Mouse (Mus musculus): ENCODE measurements around the gene Gm10037.
"Not testable (repeated sequence)": the region's sequence is repeated elsewhere in the genome, so short reads cannot be mapped to it uniquely, and the experiment has no call there.

Gene Gm10037

DNA sequence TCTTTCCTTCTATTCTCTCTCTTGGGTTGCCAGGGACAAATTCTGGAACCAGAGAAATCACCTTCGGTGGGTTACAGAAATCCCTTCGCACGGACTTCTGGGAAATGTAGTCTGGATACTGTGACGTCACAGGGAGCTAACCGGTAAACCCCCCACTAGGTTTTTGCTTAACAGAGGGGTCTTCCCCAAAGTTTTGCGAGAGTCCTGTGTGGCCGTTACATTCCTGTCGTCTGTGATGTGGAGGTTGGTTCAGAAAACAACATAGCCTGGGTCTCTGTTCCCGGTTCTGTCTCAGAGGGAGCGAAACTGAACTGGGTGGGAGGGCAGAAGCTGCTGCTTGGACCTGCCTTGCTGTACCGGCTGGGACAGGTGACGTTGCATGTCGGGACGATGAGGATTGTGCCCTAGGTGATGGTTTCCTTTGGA, at the start of gene Gm10037:
Gene Gm10037 (plus strand): TSS at position 196 of the 426 bp plus-strand sequence.
- DNase-seq (ENCODE audit: low spot score): peak; percentile 49

DNA sequence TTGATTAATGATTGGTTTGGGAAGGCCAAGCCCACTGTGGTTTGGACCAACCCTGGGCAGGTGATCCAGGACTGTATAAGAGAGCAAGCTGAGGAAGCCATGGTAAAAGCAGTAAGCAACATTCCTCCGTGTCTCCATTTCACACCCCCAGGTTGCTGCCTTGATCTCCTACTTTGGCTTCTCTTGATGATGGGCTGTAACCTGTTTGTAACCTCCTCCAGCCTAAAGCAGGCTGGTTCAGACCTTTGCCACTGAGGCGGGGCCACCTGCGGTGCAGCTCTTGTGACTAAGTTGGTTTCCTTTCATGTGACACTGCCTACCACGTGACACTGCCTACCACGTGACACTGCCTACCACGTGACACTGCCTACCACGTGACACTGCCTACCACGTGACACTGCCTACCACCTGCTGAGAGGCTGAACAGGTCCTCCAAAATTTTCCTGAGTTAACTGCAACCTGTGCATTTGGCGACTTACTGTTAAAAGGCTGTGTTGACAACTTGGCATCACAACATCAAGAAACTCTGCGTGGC, 38.9 kb upstream of the Gm10037 start:
- DNase-seq (ENCODE audit: low spot score): no peak

DNA sequence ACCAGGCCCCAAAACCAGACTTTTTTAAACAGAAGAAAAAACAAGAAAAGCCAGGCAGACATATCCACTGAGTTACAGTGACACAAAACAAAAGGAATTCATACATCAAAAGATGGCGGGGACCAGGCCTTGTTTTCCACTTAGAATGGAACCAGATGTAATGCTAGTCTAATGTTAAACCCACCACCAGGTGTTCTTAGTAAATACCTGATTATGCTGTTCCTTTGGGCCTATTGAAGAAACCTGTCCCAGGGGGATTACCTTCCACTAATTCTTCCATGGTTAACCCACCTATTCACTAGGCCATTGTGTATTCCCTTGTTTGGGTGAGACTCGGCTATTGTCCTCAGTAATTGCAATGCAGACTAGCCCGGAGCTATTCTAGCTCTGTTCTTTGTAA, 32.3 kb upstream of the Gm10037 start:
- no peak for DNase-seq (ENCODE audit: low spot score)

DNA sequence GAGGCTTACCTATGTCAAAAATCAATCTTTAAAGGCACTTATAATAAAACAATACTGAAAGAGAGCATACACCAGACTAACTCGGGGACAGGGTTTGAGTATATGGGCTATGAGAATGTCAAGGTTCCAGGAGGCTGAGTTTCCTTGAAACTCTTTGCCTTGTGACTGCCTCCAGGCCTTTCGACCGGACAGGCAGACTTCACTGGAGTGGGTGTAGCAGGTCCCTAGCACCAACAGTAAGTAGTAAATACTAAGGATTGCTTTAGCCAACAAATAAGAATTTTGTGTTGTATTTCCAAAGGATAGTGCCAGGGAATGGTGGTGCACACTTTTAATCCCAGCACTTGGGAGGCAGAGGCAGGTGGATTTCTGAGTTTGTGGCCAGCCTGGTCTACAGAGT, 31.8 kb upstream of the Gm10037 start:
- DNase-seq (ENCODE audit: low spot score): not testable (repeated sequence)

DNA sequence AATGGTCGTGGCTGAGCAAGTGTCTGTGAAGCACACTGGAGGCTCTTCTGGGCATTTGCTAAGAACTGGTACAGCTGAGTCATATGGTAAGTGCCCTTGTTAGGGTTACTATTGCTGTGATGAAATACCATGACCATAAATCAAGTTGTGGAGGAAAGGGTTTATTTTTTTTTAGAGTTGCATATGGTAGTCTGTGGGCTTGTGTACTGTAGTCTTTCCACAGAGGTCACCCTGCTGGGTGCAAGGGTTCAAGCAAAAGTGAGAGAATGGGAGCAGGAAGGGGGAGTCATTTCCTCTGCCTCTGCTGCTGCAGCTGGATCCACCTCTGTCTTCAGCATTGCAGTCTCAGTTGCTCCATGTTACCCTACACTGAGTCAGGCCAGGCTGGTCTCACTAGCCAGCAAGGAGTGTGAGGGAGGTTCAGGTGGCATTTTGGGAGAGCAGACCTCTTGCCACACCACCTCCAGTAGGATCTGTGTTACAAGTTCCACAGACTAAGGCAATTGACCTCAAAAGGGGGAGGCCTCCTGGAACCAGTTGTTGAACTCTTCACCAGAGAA, 19.2 kb upstream of the Gm10037 start:
- DNase-seq (ENCODE audit: low spot score): no peak

DNA sequence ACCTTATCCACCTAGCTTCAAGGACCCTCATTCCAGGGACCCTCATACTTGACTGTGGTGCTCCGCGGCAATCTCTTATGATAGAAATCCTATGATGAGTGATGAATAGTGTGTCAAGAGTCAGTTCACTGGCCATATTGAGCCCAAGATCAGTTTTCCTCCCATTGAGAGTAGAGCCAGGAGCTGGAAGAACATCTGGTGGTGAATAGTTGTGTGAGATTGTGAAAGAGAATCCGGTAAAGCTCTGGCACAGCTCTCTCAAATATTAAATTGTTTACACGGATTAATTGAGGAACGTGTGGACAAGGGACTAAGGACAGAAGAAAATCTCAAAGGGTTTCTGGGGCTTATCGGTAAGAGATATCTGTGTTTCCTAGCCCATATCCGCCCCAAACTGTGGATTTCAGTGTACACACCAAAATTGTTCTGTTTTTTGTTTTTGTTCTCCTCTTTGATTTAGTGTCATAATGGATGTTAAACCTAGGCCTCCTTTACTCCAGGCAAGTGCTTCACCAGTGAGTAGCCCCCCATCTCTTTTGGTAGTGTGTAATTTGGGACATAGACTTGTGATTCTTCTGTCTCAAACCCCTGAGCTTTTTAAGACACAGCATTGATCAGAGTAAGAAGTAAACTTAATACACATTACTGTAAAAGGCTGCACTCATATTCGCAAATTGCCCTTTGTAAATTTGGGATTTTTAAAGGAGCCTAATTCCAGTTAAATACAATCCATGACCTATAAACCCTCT, 17.8 kb upstream of the Gm10037 start:
- DNase-seq (ENCODE audit: low spot score): no peak

DNA sequence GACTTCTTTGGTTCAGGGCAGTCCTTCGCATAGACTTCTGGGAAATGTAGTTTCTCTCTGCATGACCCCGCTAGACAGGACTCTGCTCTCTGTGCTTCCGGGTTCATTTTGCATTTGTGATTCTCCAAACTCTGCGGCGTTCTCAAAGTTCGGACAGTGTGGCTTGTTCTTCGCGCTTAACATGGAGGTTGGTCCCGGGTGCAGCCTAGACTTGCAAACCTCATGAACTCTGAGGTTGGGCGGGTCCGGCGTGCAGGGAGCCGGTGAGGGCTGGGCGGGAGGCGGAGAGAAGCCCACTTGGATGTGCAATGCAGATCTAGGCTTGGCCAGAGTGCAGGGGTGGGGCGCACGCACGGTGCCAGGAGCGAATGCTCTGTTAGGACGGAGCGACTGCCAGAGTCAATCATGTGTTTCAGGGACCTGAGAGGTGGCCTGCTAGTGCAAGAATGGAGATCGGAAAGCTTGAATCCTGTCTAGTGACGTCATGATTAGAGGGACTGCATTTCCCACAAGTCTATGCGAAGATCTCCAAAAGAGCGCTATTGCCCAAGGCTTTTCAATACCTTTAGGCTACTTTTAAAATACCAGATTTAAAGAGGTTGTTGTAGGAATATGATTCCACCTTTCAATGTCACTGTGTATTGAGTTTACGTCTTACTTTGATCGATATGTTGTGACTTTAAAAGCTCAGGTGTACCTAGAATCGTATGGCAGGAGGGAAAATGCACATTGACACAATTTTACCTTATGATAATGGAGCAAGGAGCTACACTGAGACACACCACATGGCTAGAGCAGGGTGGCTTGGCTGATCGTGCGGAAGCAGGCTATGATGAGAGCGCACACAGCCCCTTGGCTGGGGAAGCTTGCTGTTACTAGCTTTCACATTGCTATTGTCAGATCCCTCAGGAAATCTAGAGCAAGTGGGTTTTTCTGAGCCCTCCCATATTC, 16.9 kb upstream of the Gm10037 start, which contains the start of gene Zfp273:
Gene Zfp273 (plus strand): TSS at position 31 of the 951 bp plus-strand sequence.
- peak; percentile 70 for DNase-seq (ENCODE audit: low spot score)

DNA sequence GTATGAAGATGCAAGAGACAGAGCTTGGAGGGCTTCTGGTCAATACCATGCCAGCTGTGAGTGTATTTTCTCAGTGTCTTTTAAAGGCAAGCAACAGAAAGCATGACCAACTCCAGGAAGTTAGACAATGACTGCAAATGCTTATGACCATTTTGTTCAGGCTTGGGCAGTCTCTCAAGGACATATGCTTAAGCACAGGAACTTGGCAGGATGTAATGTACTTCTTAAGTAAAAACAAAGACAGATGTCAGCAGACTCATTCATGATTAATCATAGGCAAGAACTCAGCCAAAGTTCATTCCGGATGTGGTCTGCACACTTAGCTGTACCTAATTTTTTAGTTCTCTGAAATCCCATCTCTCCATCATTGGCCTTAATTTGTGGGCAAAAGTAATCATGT, 12.3 kb upstream of the Gm10037 start:
- no peak for DNase-seq (ENCODE audit: low spot score)

DNA sequence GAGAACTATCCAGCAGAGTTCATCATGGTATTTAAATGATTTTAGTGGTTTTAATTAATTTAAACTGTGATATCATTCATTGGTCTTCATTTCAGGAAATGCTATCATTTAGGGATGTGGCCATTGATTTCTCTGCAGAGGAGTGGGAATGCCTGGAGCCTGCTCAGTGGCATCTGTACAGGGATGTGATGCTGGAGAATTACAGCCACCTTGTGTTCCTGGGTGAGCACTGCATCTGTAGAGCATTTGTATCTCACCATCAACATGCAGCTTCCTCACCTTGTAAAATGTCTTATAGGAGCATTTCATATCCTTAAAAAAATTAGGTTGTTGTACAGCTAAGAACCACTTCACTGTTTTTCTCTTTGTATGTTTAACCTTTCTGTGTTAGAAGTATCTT, 2.2 kb downstream of the Gm10037 start:
- DNase-seq (ENCODE audit: low spot score): not testable (repeated sequence)

DNA sequence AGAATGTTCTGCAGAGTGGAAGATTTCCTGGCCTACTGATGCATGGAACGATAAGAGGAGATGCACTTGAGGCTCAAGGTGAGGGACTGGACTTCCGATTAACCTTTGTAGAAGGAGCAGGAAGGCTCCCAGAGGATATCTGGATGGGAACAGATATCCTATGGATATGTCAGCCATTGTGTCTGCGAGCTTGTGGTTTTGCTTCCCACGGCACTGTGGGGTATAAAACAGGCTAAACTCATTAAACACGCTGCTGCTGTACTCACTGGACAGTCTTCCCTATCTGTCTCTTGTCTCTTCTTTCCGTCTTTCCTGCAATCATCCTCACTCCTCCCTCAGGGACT, 12.8 kb downstream of the Gm10037 start:
- DNase-seq (ENCODE audit: low spot score): no peak

DNA sequence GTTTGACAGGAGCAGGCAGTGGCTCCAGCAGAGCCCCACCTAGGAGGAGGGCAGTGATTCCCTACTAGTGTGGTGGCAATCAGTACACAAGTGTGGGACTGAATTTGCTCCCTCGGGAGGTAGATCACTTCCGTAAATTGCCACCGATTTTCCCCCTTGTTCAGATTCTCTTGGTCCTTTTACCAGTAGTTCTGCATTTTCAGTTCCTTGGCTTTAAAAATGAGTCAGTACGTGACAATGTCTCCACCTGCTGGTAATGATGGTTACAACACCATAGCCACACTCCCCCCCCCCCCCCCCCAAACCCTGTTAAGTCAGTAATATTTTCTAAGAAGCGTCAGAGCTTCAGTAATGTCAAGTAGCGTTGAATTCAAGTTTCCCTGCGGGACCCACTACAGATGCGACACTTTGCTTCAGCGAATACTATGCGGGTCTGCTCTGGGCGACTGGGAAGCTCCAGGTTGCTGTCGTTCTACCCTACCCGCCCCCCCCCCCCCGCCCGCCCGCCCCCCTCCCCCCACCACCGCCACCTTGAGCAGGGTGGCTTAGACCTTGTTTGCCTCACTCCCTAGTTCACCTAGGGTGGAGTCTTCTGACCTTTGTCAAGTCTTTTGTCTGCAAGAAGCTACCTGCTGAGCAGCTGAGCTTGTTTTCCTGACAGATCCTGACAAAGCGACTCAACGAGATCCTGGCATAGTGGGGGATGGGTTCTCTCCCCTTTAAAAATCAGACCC, 13.4 kb downstream of the Gm10037 start:
- DNase-seq (ENCODE audit: low spot score): peak; percentile 47

DNA sequence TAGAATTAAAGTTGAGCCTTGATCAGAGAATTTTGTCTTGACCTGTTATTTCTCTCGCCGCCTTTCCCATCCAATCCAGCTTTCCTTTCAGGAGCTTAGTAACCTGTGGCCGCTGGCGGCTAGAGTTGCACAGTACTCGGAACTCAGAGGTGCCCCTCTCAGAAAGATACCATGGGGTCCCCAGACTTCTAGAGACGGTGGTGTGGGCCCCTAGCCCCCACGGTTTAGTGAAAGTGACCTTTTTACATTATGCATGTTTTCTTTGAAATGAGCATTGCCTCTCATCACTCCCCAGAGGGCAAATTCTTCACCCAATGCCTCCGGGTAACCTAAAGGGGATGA, 13.9 kb downstream of the Gm10037 start:
- DNase-seq (ENCODE audit: low spot score): no peak

DNA sequence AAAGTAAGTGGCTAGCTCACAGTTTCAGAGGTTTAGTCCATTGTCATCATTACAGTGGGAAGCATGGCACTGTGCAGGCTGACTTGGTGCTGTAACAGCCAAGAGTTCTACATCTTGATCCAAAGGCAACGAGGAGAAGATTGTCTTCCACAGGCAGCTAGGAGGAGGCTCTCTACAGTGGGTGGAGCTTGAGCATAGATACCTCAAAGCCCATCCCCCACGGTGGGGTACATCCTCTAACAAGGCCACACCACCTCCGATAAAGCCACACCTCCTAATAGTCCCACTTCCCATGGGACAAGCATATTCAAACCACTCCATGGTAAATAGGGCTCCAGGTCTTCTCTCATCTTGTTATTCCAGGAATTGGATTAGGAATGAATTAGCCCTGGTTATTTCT, 19.5 kb downstream of the Gm10037 start:
- DNase-seq (ENCODE audit: low spot score): no peak

DNA sequence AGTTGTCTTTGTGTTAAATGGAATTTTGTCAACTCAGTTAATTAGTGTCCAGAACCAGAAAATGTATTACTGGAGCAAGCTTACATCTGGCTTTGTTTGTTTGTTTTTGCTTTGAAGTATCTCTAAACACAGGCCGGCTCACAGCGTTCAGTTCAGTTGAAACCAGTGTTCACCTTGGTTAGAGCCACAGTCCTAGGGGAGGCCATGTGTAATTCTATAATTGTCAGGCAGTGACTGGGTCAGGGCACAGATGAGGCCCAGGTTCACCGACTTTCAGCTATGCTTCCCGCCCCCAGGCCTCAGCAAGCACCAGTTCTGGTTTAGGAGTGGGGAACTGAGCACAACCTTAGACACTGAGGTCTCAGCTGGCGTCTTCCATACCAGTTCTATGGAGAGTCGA, 22.2 kb downstream of the Gm10037 start:
- no peak for DNase-seq (ENCODE audit: low spot score)

DNA sequence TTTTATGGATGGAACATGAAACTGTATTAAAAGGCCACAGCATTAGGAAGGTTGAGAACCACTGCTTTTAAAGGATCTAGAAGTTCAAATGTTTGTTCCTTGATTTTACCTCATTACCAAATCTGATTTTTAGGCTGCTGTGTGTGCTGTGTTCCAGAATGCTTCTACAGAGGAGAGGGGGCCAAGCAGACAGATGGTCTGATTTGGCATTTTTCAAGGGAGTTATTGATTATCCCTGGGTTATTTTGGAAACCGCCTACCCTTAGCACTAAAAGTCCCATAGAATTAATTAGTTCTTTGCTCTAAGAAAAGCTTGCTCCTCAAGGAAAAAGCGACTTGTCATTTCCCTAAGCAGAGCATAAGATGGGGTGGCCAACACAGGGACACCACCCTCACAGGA, 23.1 kb downstream of the Gm10037 start:
- DNase-seq (ENCODE audit: low spot score): no peak

DNA sequence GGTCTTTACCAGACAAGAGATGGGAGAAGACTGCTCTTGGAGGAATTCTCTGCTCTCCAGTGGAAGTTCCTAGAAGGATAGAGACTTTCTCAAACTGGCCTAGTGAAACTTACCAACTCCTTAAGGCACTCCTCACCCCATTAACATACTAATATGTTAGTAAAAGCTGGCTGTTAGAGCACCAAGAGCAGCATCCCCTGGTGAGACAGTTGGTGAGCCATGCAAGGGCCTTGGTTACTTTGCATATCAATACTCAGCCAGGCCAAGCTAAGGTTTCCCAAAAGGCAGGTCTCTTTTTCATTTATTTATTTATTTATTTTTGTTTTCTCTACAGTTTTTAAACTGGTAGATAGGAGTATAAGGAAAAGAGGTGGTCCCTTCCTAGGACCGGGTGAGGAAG, 26.4 kb downstream of the Gm10037 start:
- DNase-seq (ENCODE audit: low spot score): no peak

DNA sequence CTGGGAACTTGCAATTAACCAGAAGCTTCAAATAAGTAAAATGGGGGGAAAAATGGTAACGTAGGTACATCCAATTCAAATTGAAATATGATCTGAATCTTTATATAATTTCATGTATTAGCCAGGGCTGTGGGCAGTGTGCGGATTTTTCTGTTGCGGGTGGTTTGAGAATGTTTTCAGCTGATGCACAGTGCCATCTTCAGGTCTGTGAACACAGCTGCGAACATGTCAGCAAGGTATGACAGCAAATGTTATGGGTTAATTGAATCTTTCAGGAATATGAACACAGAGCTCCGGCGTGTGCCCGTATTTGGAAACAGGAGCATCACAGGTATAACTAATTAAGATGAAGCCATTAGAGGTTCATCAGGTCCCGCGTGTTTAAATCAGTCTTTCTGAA, 31.6 kb downstream of the Gm10037 start:
- no peak for DNase-seq (ENCODE audit: low spot score)

DNA sequence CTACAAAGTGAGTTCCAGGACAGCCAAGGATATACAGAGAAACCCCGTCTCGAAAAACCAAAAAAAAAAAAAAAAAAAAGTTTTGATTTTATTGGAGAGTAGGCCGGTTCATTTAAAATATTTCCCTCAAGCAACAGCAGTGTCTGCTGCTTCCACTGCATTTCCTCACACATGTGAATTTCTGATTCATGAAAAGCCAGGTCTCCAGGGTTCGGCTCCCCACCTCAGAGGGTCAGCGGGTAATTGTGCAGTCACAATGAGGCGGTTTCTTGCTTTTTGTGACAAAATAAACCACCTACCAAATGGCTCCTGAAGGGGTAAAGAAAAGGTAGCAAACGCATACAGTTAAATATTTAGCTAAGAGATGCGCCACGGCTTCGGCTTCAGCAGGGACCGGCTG, 32.1 kb downstream of the Gm10037 start, which contains the start of gene BC048507:
Gene BC048507 (plus strand): TSS at position 301 of the 400 bp plus-strand sequence.
- DNase-seq (ENCODE audit: low spot score): no peak

DNA sequence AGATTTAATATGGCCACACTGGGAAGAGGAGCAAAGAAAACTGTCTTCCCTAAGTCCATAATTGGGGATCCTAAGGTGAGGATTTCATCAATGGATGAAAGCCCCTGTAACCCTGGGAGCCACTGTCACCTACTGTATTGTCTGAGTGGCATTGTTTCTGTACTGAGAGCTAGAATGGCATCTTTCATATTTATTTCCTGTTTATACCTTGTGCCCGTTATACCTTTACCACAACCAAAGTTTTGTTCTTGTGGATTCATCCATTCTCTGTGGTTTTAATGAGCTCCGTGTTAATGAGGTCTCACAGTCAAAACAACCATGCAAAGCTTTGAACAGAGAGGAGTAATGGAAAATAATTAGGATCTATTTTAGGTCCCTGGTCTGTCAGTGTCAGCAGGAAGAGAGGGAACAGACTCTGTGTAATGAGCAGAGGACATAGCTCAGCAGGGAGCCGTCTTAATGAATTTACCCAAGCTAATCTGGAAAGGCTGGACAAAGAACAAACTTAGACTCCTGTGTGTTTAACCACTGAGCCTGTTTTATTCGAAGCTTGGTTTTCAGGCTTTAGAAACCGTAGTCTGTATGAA, 34.0 kb downstream of the Gm10037 start:
- DNase-seq (ENCODE audit: low spot score): no peak

DNA sequence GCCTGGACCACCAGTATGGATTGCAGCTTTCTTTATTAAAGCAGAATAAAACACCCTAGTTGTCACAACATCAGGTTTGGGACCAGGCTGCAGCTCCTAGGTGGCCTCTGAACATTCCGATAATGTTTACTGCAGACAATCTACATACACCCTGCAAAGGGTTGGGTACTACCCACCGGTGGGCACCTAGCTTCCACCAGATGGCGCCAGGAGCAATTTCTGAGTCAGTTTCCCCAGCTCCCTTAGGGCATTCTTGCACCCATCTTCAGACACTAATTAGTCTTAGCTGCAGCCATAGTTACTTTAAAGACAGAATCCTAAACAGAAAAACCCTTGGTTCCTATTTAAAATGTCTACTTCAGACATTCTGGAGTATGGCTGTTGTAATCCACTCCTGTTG, 37.0 kb downstream of the Gm10037 start:
- peak; percentile 9 for DNase-seq (ENCODE audit: low spot score)

DNA sequence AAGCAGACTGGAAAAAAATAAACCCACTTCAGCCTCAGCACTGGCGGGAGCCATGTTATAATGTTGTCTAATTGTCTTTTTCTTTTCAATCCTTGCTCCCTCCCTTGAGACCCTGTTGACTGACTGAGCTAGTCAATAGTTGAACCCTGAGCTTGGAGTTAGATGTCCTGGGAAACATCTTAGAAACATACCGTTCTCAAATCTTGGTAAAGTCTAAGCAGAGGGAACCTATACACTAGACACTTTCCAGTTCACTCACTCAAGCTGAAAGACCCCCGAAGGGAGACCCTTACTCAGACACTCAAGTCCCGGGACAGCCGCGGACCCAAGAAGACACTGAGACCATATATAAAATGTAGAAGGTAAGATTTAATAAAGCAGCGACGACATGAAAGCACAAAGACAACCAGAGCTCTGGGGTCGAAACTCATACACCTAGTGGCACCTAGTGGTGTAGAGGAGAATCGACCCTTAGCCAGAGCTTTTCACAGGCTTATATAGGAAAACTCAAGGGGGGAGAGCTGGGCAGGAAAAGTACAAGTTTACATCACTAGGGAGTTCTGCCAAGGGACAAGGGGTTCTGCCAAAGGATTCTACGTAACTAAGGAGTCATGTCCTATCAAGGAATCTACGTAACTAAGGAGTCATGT, 45.3 kb downstream of the Gm10037 start:
- not testable (repeated sequence) for DNase-seq (ENCODE audit: low spot score)
